Mouse (Mus musculus) CD4-positive, CD25-positive, alpha-beta regulatory T cell, adult 2 months (primary cell): Measurements from ENCODE around the gene Defb6.
A peak's percentile ranks its signal among the peaks of the same experiment; 100 is the strongest.

Experiments used
- DNase-seq: peaks from one replicate; pipeline ENCODE4 v3.0.0-alpha.2; 2012; ENCODE audit warnings: low read depth, low spot score

Defb6 gene

DNA sequence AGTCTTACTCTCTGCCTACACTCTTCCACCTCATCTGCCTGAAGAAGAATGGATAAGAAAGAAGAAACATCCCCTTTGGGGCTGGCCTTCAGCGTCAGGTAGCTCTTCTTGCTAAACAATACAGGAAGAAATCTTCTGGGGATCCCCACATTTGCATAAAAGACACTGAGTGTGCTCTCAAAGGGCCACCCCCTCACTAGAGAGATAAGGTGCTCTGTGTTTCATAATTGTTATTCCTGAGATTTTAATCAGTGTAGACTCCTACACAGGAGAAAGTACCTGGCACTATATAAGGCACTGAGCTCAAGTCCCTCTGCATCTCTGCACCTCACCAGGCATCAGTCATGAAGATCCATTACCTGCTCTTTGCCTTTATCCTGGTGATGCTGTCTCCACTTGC is at the start of gene Defb6:
Defb6 (plus strand) TSS at position 318 of the 400 bp plus-strand sequence.
- DNase-seq = peak; percentile 8

DNA sequence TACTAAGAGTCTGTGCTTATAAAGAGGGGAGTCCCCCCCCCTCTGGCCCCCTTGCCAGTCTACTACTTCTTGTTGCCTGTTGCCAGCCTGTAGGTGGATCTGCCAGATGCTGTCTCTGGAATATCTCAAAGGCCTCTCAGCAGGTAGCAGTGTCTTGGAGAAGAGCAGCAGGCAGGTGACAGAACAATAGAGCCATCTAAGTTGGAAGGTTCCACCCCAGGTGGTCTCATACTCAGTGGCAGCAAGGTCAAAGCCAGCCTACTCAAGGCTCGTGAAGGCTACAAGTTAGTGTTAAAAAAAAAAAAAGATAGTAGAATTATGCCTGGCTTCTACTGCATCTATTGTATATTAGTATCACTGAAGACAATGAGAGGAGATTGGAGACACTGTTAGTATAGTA is 12.8 kb downstream of the Defb6 start:
- DNase-seq = no peak

GRCm38 (mm10) chr8:19239616-19240015 is 14.3 kb downstream of the Defb6 start, which contains the start of gene Defb46:
TSS of gene Defb46 (plus strand) at chr8:19239916.
- DNase-seq = no peak

- DNase-seq = no peak
Measured at GRCm38 (mm10) chr8:19247280-19247679, 22.0 kb downstream of the Defb6 start, which contains the start of gene Defb5. TSS of gene Defb5 (plus strand) at chr8:19247580.

- DNase-seq = no peak
Measured at GRCm38 (mm10) chr8:19258136-19258535, 32.9 kb downstream of the Defb6 start.

GRCm38 (mm10) chr8:19259667-19260066 is 34.4 kb downstream of the Defb6 start:
- no peak for DNase-seq
